Mouse (Mus musculus) midbrain, embryonic 16.5 days (tissue): Measurements from ENCODE around the gene Ccdc88b. TPM values are rescaled to one million over a fixed set of nuclear protein-coding genes. Genes with fewer than 3 reads are reported as not detected.

Source experiments
- ATAC-seq: fragments of 200-750 bp; cut with Nextera tagmentation; 2 replicates; pipeline ENCODE4 v1.8.0; 2017; ENCODE audit warnings: moderate TSS enrichment
- H3K27ac ChIP-seq: fragments of 300-500 bp; sonication (generic); 2 replicates; pipeline ENCODE4 v1.5.1; 2014; ENCODE audit warnings: mild to moderate bottlenecking, low read length, mixed read lengths
- H3K27me3 ChIP-seq: fragments of 300-500 bp; sonication (generic); 2 replicates; pipeline ENCODE4 v1.6.1; 2014; ENCODE audit warnings: low read depth, low read length, mixed read lengths; ENCODE audit not compliant: control insufficient read depth, insufficient read depth
- H3K36me3 ChIP-seq: fragments of 300-500 bp; sonication (generic); 2 replicates; pipeline ENCODE4 v1.6.1; 2014; ENCODE audit warnings: mild to moderate bottlenecking, low read length, moderate library complexity, mixed read lengths; ENCODE audit not compliant: control insufficient read depth, insufficient read depth
- H3K4me1 ChIP-seq: fragments of 300-500 bp; sonication (generic); 2 replicates; pipeline ENCODE4 v1.6.1; 2014; ENCODE audit warnings: mild to moderate bottlenecking, low read length, mixed read lengths; ENCODE audit not compliant: control insufficient read depth, insufficient read depth
- H3K4me2 ChIP-seq: fragments of 300-500 bp; sonication (generic); 2 replicates; pipeline ENCODE4 v1.6.1; 2014; ENCODE audit warnings: mild to moderate bottlenecking, low read length, mixed read lengths
- H3K4me3 ChIP-seq: fragments of 300-500 bp; sonication (generic); 2 replicates; pipeline ENCODE4 v1.5.1; 2014; ENCODE audit warnings: low read depth, mild to moderate bottlenecking, low read length, moderate library complexity, mixed read lengths
- H3K9ac ChIP-seq: fragments of 300-500 bp; sonication (generic); 2 replicates; pipeline ENCODE4 v1.6.1; 2014; ENCODE audit warnings: low read depth, low read length, mixed read lengths
- H3K9me3 ChIP-seq: fragments of 300-500 bp; sonication (generic); replicated peaks from 2 replicates; pipeline ENCODE4 v1.6.1; 2014; ENCODE audit warnings: mild to moderate bottlenecking, low read length, mixed read lengths; ENCODE audit not compliant: control insufficient read depth, poor library complexity, severe bottlenecking
- WGBS: fragments of 180-500 bp; shearing (Covaris S2); extraction: QIAGEN DNeasy Blood & Tissue Kit; methylation state at CpG from one replicate; pipeline ENCODE4 v1.1.7; 2014; 5-methylcytosine and 5-hydroxymethylcytosine counted together
- microRNA-seq: library from miRNA; unstranded; fragments of <30 nt; microRNA quantifications from one replicate; pipeline ENCODE4, GENCODE M21; 2017
- polyA plus RNA-seq: library from polyadenylated mRNA; unstranded; fragments of >200 nt; fragmentation: Nextera tagmentation; extraction: Ambion mirVana; gene quantifications from 2 replicates; pipeline ENCODE4 v1.2.1, GENCODE M21; 2015

Ccdc88b gene
- polyA plus RNA-seq, 1 experiment from 2014 or later: 0.55 TPM

DNA sequence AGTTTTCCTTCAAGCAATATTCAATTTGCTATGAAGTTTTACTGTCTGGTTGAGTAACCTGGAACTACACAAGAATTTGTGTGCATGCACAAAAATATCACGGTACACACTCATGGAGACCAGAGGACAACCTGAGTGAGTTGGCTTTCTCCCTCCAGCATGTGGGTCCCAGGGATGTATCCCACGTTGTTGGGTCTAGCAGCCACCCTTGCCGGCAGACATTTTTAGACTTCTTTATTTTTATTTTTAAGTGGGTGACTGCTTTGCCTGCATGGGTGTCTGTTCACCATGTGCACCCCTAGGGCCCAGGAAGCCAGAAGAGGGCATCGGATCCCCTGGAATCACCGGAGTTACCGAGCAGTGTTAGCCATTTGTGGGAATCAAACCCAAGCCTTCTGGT is 32.6 kb downstream of the Ccdc88b start:
- H3K9me3 ChIP-seq: no peaks in the 10 kb centered on the region; the same call in 1 of the 2 replicates
- H3K27ac ChIP-seq: no peak overlapping the region
- ATAC-seq: no peak
- no peak overlapping the region for H3K4me3 ChIP-seq
- WGBS: 88% methylated on average over 6 of the region's 6 CpGs
- H3K27me3 ChIP-seq: peaks cover 11% of the 10 kb centered on the region
- H3K4me2 ChIP-seq: no peak overlapping the region
- H3K36me3 ChIP-seq: no peaks in the 10 kb centered on the region
- H3K4me1 ChIP-seq: peaks cover 3% of the 10 kb centered on the region; the same call in 1 of the 2 replicates
- no peak overlapping the region for H3K9ac ChIP-seq

DNA sequence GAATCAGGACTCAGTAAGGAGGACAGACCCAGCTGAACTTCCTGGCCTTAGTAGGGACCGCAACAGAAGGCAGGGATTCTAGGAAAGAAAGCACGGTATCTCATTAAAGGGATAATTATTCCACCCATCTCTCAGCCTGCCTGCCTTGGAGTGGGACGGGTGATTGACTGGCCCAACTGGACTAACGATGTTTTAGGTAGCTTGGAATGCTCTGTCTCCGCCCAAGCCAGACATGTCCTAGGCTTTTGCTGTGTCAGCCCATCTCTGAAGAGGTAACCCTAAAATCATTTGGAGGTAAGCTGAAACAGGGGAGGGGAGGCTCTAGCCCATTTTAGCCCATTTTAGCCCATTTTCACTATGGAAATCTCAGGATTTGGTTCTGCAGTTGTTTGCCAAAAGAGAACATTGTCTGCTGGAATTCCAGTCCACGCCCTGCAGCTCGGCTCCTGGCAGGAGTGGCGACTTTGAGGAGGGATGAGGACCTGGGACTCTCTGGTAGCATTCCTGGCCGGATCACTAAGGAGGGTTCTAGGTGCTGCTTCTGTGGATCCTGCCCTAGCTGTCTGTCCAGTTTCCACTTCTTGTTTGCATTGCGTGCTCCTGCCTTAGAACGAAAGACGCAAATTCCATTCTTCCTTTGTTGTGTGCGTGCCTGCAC is 37.3 kb downstream of the Ccdc88b start:
- Histone ChIP-seq H3K27ac (no peak overlapping the region), H3K36me3 (no peaks in the 10 kb centered on the region), H3K9me3 (no peaks in the 10 kb centered on the region; the same call in 1 of the 2 replicates), H3K4me3 (no peak overlapping the region), H3K9ac (no peak overlapping the region), H3K27me3 (no peaks in the 10 kb centered on the region), H3K4me2 (no peak overlapping the region), H3K4me1 (no peaks in the 10 kb centered on the region)
- whole genome bisulfite sequencing: 83% methylated on average over 13 of the region's 13 CpGs
- ATAC-seq: no peak

DNA sequence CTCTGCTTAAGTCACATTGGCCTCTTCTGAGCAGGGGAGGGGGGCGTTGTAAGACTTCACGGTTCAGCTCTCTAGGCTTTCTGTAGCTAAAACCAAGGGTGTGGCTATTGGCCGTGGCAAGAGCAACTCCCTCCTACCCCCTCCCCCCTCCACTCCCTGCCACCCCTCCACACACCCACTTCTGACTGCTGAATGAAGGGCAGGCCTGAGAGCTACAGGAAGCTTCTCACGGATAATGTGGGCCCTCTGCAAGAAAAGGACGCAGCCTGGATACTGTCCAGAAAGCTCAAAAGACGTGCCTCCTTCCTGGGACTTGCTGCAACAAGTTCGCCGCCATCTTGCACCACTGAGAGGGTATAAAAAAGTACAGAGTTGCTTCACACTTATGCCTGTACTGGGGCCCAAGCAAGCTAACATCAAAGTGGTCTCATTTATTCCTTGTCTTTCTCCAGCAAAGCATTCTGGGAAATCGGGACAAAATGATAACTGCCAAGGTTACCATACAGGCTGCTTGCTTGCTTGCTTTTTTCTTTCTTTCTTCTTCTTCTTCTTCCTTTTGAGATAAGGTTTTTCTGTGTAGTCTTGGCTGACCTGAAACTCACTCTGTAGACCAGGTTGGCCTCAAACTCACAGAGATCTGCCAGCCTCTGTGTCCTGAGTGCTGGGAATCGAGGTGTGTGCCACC is 38.7 kb downstream of the Ccdc88b start:
- no peaks in the 10 kb centered on the region; the same call in 1 of the 2 replicates for H3K9me3 ChIP-seq
- no peak for ATAC-seq
- no peak overlapping the region for H3K9ac ChIP-seq
- H3K4me2 ChIP-seq: no peak overlapping the region
- H3K36me3 ChIP-seq: no peaks in the 10 kb centered on the region
- H3K27ac ChIP-seq: no peak overlapping the region
- H3K4me1 ChIP-seq: no peaks in the 10 kb centered on the region
- 38% methylated on average over 10 of the region's 10 CpGs for WGBS
- no peak overlapping the region for H3K4me3 ChIP-seq
- no peaks in the 10 kb centered on the region for H3K27me3 ChIP-seq

DNA sequence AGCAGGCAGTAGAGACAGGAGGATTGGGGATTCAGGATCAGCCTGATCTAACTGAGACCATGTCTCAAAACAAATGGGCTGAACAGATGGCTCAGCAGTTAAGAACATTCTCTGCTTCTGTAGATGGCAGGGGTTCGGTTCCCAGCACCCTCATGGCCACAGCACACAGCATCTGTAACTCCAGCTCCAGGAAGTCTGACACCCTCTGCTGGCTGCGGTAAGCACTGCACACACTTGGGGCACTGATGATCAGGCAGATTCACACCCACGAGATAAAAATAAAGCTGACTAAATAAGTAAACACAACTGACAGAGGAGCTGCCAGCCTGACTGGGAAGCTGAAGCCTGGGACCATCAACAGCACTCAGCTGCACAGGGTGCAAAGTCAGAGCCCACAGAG is 43.1 kb downstream of the Ccdc88b start:
- H3K27ac ChIP-seq: no peak overlapping the region
- WGBS: 88% methylated on average over 3 of the region's 3 CpGs

DNA sequence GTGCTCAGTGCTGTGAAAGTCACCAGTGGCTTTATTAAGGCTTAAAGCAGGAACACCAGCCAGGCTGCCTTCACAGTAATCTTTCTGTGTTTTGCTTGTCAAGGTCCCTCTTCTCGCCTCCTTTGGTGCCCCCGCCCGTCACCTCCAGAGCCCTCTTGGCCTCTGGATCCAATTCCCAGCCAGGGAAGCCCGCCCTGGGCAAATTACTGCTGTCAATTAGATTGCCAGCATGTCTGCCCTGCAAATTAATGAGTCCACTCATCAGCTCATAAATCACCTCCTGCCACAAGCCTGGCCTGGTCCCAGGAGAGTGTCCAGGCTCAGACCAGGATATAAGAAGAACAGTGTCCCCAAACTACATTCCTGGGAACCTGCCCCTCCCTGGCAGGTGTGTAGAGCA is 43.6 kb downstream of the Ccdc88b start:
- WGBS: 67% methylated on average over 4 of the region's 4 CpGs
- no peak overlapping the region for H3K27ac ChIP-seq
- ATAC-seq: no peak

More for the DNA sequence above, 43.1 kb downstream of the Ccdc88b start:
- H3K4me3 ChIP-seq: no peak overlapping the region
- no peak overlapping the region for H3K9ac ChIP-seq
- H3K4me2 ChIP-seq: no peak overlapping the region
- H3K27me3 ChIP-seq: no peaks in the 10 kb centered on the region
- H3K9me3 ChIP-seq: no peaks in the 10 kb centered on the region
- H3K36me3 ChIP-seq: no peaks in the 10 kb centered on the region
- no peak for ATAC-seq
- no peaks in the 10 kb centered on the region for H3K4me1 ChIP-seq

More for the DNA sequence above, 43.6 kb downstream of the Ccdc88b start:
- no peak overlapping the region for H3K4me3 ChIP-seq
- H3K9ac ChIP-seq: peak overlapping the region; percentile 14; the same call in 1 of the 2 replicates
- H3K4me1 ChIP-seq: no peaks in the 10 kb centered on the region
- no peaks in the 10 kb centered on the region for H3K27me3 ChIP-seq
- no peak overlapping the region for H3K4me2 ChIP-seq
- no peaks in the 10 kb centered on the region for H3K9me3 ChIP-seq
- H3K36me3 ChIP-seq: no peaks in the 10 kb centered on the region

Small RNA genes lying within 50 kb of the gene (microRNA-seq; reads per million reads assigned to microRNA genes)
- gene Mir5046: not detected

Other genes with a start within 250 kb of the Ccdc88b start
- gene Rps6ka4, start 17.6 kb downstream of the Ccdc88b start, polyA plus RNA-seq: 10.1 and 14.6 TPM in 2 replicates
- gene Trmt112, start 51.5 kb upstream of the Ccdc88b start, polyA plus RNA-seq: 95.3 and 107 TPM in 2 replicates
- gene Prdx5, start 51.9 kb upstream of the Ccdc88b start, polyA plus RNA-seq: 353 and 382 TPM in 2 replicates
- 13.2 and 13.4 TPM in 2 replicates for gene Esrra, start 63.6 kb upstream of the Ccdc88b start, polyA plus RNA-seq
- 0.85 and 1.9 TPM in 2 replicates for gene Catsperz, start 67.2 kb upstream of the Ccdc88b start, polyA plus RNA-seq
- 7.7 and 11.7 TPM in 2 replicates for gene Kcnk4, start 76.3 kb upstream of the Ccdc88b start, polyA plus RNA-seq
- 84.7 and 92.5 TPM in 2 replicates for gene Bad, start 83.7 kb upstream of the Ccdc88b start, polyA plus RNA-seq
- 68.8 and 69.7 TPM in 2 replicates for gene Gpr137, start 84.3 kb upstream of the Ccdc88b start, polyA plus RNA-seq
- gene Ppp1r14b, start 116.8 kb upstream of the Ccdc88b start, polyA plus RNA-seq: 111 and 136 TPM in 2 replicates
- gene Plcb3, start 118.3 kb upstream of the Ccdc88b start, polyA plus RNA-seq: 9.7 and 10.7 TPM in 2 replicates
- gene Fkbp2, start 122.3 kb upstream of the Ccdc88b start, polyA plus RNA-seq: 114 and 129 TPM in 2 replicates
- 41.9 and 57.8 TPM in 2 replicates for gene Vegfb, start 129.4 kb upstream of the Ccdc88b start, polyA plus RNA-seq
- 21.6 and 22.9 TPM in 2 replicates for gene Dnajc4, start 134.4 kb upstream of the Ccdc88b start, polyA plus RNA-seq
- gene Nudt22, start 137.9 kb upstream of the Ccdc88b start, polyA plus RNA-seq: 19.4 and 19.6 TPM in 2 replicates
- 17.2 and 17.3 TPM in 2 replicates for gene Trpt1, start 137.9 kb upstream of the Ccdc88b start, polyA plus RNA-seq
- gene Fermt3, start 161.3 kb upstream of the Ccdc88b start, polyA plus RNA-seq: 3.0 and 3.5 TPM in 2 replicates
- 204 and 211 TPM in 2 replicates for gene Stip1, start 181.8 kb upstream of the Ccdc88b start, polyA plus RNA-seq
- 4.4 and 5.9 TPM in 2 replicates for gene Macrod1, start 198.6 kb upstream of the Ccdc88b start, polyA plus RNA-seq
- gene Flrt1, start 247.5 kb upstream of the Ccdc88b start, polyA plus RNA-seq: 11.6 and 12.0 TPM in 2 replicates